Mouse (Mus musculus): ENCODE data around the gene Snrpd3. TPM values are rescaled to one million over a fixed set of nuclear protein-coding genes. Genes with fewer than 3 reads are reported as not detected.
"Not testable (repeated sequence)": the region's sequence is repeated elsewhere in the genome, so short reads cannot be mapped to it uniquely, and the experiment has no call there.

Snrpd3 gene
- total RNA-seq, 2 experiments from 2014 or later = 66.2 to 80.3 TPM

- no peak for DNase-seq
These were observed 49.0 kb downstream of the Snrpd3 start for GRCm38 (mm10) chr10:75566321-75566720.

- not testable (repeated sequence) for DNase-seq
These were observed 49.4 kb downstream of the Snrpd3 start for GRCm38 (mm10) chr10:75566765-75567164.

GRCm38 (mm10) chr10:75568029-75568428 lies 50.7 kb downstream of the Snrpd3 start:
- DNase-seq = no peak

GRCm38 (mm10) chr10:75568441-75568840 lies 51.1 kb downstream of the Snrpd3 start:
- no peak for DNase-seq

- DNase-seq = no peak
These were observed 51.5 kb downstream of the Snrpd3 start for GRCm38 (mm10) chr10:75568851-75569250.

- no peak for DNase-seq
These were observed 53.8 kb downstream of the Snrpd3 start for GRCm38 (mm10) chr10:75570981-75571657.

GRCm38 (mm10) chr10:75571937-75572336 lies 54.6 kb downstream of the Snrpd3 start:
- DNase-seq = no peak

- no peak for DNase-seq
These were observed 55.8 kb downstream of the Snrpd3 start for GRCm38 (mm10) chr10:75573181-75573580.

- DNase-seq = no peak
These were observed 56.6 kb downstream of the Snrpd3 start for GRCm38 (mm10) chr10:75573965-75574364.

- no peak for DNase-seq
These were observed 61.8 kb downstream of the Snrpd3 start for GRCm38 (mm10) chr10:75579129-75579528.

GRCm38 (mm10) chr10:75585876-75586552 lies 68.7 kb downstream of the Snrpd3 start:
- DNase-seq = peak; percentile 87 to 97

- no peak for DNase-seq
These were observed 69.2 kb downstream of the Snrpd3 start for GRCm38 (mm10) chr10:75586553-75586879.

Other genes with a start within 250 kb of the Snrpd3 start
- gene Adora2a, start 200.7 kb upstream of the Snrpd3 start, total RNA-seq (2021) = 1 to 10 TPM; 4.3 to 6.9 TPM
- under 1 TPM; 0.25 to 0.64 TPM for gene Upb1, start 116.4 kb upstream of the Snrpd3 start, total RNA-seq (2021)
- 10 to 100 TPM; 33.0 to 36.8 TPM for gene Gucd1, start 421 bp downstream of the Snrpd3 start, total RNA-seq (2021)
- gene Lrrc75b, start 42.8 kb downstream of the Snrpd3 start, total RNA-seq (2021) = 1 to 10 TPM in 1 of 2 experiments, under 1 TPM in 1; 0.67 to 1.1 TPM
- under 1 TPM in 1 of 2 experiments, not detected in 1; 0.54 TPM for gene Ggt1, start 44.1 kb downstream of the Snrpd3 start, total RNA-seq (2021)
- gene Ggt5, start 71.8 kb downstream of the Snrpd3 start, total RNA-seq (2021) = 1 to 10 TPM; 4.2 to 4.7 TPM
- 1 to 10 TPM; 1.5 to 1.8 TPM for gene Susd2, start 126.5 kb downstream of the Snrpd3 start, total RNA-seq (2021)
- 10 to 100 TPM; 15.2 to 20.9 TPM for gene Cabin1, start 246.8 kb downstream of the Snrpd3 start, total RNA-seq (2021)